Mouse (Mus musculus) telencephalon, adult 2 months (tissue): ENCODE data around the gene Ndufa5.

Source experiments
- DNase-seq: peaks from one replicate; pipeline ENCODE4 v3.0.0-alpha.2; 2011; ENCODE audit warnings: low read depth, low spot score

Gene Ndufa5

DNA sequence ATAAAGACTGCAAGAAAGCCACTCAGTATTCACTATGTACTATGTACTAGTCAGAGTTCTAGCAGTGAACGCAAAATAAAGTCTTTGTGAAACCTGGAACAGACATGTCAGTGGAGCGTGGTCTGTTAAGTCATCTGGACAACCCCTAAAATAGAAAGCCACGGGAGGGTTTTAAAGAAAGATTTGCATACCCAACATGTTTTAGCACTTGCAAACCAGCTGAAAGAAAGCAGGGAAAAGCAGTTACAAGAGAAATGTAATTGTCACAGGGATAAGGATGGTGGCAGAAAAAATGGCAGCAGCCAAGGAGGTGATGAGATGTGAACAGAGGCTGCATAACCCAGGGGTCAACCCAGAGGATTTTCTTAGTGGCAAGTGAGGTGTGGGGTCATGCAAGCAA, 2.1 kb downstream of the Ndufa5 start:
- no peak for DNase-seq

DNA sequence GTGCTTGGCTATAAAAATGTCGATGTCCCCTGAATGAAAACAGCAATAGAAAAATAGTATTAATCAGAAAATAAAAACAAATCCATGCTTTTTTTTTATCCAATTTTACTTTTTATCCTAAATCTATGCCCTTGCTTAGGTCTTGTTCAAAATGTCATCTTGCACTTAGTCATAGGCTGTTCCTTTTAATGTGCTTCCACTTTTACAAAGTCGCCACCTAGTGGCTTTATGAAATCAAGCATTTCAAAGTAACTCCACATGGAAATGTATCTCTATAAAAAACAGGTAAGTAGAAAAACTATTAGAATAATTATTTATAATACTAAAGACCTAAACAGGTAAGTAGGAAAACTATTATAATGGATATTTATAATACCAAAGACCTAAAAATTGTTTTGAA, 11.6 kb downstream of the Ndufa5 start:
- DNase-seq: no peak

DNA sequence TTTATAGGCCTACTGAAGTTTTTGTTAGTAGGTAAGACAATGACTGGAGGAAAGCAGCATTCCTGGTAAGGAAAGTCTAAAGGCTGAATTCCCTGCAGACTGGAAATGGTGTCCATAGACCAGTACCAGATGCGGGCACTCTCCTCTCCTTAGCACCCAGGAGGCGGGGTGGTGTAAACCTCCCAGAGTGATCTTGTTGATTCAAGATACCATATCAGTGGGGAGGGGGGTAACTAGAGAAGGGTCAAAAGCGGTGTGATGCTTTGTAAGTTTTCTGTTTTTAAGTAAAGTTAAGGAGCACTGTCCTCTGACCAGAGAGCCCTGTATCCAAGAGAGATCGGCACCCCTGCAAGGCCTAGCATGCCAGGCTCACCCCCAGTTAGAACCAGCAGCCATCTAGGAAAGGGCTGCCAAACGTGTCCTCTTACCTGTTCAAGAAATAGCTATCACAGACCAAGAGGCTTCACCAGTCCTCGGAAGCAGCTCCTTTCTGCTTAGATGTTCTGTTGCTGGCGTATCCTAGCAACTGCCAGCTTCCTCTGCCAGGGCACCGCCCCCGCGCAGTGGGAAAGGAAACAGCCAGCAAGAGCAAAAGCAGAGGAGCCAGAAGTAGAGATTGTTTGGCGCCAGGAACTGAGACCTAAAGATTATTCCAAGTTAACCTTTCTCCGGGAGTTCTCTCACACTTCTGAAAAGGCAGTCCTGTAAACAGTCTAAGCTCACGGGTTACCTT, 13.1 kb downstream of the Ndufa5 start, which contains the start of gene Iqub:
Gene Iqub (minus strand): TSS at position 516 of the 733 bp plus-strand sequence.
- DNase-seq: peak; percentile 88

DNA sequence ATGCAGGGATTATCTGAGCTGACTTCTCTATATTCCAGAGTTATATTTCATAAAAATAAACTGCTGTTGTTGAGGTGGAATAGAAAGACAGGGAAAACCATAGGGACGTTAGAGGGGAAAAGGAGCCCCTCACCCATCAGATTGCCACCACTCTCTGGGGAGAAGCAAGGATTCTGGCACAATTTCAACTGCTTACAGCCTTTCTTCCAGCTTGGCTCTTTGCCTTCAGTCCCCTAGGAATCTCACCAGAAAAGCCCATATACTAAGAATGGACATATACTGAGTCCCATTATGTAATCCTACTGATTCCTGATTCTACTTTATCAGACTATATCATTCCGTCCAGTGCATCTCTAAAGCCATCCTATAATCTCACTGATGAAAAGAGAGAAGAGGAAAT, 23.7 kb downstream of the Ndufa5 start:
- no peak for DNase-seq

DNA sequence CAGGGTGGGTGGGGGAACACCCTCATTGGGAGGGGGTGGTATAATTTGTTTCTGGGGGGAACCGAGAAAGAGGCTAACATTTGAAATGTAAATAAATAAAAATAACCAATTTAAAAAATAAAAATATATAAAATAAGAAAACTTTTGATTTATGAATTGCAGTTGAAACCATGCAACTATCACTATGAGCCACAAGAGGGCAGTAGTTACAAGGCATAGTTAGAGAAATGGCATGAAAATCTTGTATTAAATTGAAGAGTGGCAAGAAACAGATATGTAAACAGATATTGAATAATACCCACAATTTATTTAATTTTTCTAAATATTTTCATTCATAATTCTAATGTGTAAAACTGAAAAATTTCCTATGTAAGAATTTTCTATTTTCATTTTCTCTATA, 37.5 kb downstream of the Ndufa5 start:
- no peak for DNase-seq

DNA sequence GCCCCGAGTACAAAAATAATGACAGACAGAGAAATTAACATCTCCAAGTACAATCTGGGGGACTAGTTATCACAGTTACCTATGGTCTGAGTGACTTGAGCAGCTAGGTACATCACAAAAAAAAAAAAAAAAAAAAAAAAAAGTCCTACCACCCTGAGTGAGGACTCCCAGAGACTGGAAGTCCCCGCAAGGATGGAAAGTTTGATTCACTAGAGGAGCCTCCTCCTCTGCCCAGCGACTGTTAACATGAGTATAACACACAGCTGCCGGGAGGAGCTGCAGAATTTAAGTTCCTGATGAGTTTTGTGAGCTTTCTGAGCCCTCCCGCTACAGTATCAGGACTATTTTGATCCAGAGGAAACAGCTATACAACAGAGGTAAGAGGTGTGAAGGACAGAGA, 41.3 kb downstream of the Ndufa5 start:
- no peak for DNase-seq

DNA sequence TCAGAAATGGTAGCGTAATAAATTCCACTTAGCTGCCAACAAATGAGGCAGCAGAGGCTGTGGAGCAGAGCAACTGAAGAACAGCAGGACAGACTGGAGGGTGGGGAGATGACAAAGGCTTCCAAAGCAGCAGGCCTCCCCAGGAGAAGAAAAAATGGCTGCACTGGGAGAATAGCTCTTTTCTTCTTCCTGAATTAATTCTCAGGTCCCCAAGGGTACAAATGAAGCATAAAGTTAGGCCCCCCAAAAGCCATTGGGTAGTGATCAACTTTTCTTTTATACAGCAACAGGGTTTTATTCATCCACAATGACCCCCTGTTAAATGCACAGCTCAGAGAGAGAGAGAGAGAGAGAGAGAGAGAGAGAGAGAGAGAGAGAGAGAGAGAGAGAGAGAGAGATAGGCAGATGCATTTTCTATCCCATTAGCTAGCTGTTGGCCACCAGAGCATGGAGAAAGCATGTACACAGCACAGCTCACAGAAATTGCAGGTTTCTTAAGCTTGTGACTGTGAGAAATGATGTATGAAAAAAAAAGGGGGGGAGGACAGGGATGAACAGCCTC, 57.2 kb downstream of the Ndufa5 start:
- no peak for DNase-seq

DNA sequence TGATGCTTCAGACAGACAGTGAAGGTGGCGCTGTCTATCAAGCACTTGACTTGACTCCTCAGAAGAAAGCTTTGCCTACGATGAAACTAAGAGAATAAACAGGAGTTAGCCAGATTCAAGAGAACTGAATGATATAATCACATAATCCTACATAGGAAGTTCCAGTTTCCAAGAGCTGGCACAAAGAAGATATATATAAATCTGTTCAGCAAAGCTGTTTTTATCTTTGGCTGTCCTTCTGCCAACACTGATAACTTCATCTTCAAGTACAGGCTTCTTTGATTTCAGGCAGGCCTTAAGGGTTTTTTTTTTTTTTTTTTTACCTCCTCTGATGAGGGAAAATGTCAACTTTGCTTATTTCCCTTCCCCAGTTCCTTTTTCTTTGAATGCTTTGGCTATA, 57.7 kb downstream of the Ndufa5 start:
- peak; percentile 85 for DNase-seq
